Mouse (Mus musculus) brain, embryonic 18.5 days (tissue): Measurements from ENCODE around the gene Ppwd1.
A peak's percentile ranks its signal among the peaks of the same experiment; 100 is the strongest.
"Not testable (repeated sequence)": the region's sequence is repeated elsewhere in the genome, so short reads cannot be mapped to it uniquely, and the experiment has no call there.

Experiments used
- DNase-seq: peaks from one replicate; pipeline ENCODE4 v3.0.0-alpha.2; 2012; ENCODE audit warnings: low read depth, low spot score

The Ppwd1 gene

DNA sequence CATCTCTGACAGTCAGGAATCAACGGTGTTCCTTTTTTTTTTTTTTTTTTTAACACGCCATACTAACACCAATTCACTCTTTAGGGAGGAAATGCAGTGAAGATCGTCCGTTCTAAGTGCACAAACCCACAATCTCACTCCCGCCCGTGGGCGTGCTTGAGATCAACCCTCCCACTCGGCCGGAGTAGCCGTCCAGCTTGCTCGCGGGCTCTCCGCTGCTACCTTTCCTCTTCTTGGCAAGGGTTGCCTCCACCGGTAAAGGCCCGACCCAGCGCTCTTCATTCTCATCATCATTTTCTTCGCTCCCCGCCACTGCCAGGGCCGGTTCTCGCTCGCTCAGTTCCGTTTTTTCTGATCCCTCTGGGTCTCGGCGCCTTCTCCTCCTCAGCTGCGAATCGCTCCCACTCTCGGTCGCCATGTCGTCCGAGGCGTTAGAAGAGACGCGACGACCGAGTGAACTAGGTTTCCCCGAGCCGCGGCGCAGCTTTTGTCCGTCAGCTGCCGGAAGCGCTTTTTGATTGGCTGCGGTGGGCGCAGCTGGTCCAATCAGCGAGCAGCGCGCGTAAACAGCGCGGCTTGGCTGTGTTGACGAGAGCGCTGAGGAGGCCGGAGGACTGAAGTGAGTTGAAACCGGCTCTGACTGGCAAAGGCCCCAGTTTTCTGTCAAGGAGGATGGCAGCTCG, at the start of gene Ppwd1, which contains the start of gene Cenpk:
Ppwd1 (minus strand) TSS at position 460 of the 683 bp plus-strand sequence.
Cenpk (plus strand) TSS at position 228 of the 683 bp plus-strand sequence.
- peak; percentile 93 for DNase-seq

DNA sequence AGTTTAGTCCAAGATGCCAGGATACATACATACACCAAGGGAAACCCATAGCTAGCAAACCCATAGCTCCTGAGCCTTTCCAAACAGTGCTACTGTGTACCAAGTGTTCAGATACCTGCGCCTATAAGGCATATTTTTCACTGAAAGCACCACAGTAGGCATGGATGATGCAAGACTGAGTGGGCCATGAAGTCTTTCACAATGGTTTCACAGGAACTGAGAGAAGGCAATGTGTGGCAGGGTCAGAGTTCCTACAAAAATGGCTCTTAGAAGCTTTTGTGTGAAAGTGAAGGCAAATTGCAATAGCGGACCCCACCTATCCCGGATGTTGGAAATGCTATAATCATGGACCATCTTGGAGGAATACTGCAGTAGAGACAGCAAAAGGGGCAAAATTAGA, 30.4 kb upstream of the Ppwd1 start:
- no peak for DNase-seq

DNA sequence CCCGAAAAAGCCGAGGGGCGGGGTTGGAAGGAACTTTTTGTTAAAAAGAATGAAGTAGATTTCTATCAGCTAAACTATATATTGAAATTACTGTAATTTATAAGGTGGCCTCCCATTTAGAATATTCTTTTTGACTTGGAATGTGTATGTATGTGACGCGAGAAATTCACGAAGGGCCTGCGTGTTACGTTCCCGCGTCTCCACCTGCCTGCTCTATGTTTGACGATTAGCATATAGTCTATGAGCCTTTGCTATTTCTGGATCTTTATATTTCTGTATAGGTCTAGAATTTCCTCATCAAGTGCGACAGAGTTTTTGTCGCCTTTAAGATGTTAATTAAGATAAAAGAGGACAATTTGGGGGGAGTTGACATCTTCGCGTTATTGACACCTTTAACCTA, 538 bp upstream of the Ppwd1 start:
- DNase-seq, result no peak

GRCm38 (mm10) chr13:104227478-104227877, 1.2 kb downstream of the Ppwd1 start:
- no peak for DNase-seq

DNA sequence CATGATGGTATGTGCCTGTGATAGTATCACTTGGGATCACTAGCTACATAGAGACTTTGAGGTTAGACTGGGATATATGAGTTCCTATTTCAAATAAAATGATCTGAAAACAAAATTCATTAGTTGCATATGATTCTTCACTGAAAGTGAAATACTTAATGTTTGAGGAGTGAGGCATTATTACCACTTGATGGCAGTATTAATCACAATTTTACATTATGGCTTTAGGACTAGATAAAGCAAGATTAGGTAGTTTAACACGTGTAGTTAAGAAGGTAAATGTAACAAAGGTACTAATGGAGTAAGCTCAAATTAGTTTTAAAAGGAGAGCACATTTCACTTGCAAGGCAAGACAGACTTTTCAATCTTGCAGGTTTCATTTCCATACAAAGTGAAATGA, 24.3 kb downstream of the Ppwd1 start:
- DNase-seq, result no peak

GRCm38 (mm10) chr13:104195891-104196290, 32.8 kb downstream of the Ppwd1 start:
- DNase-seq, result not testable (repeated sequence)

DNA sequence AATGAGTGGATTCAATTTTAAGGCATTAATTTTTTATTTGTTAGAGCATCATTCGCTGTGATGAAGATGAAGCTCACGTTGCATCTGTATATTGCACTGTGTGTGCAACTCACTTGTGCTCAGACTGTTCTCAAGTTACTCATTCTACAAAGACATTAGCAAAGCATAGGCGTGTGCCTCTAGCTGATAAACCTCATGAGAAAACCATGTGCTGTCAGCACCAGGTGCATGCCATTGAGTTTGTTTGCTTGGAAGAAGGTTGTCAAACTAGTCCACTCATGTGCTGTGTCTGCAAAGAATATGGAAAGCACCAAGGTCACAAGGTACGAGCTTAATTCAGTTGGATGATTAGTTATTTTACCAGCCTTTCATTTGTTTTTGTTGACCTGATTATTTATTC, 41.3 kb downstream of the Ppwd1 start:
- DNase-seq, result no peak

- no peak for DNase-seq
Observed at GRCm38 (mm10) chr13:104179176-104179888, 49.3 kb downstream of the Ppwd1 start.

DNA sequence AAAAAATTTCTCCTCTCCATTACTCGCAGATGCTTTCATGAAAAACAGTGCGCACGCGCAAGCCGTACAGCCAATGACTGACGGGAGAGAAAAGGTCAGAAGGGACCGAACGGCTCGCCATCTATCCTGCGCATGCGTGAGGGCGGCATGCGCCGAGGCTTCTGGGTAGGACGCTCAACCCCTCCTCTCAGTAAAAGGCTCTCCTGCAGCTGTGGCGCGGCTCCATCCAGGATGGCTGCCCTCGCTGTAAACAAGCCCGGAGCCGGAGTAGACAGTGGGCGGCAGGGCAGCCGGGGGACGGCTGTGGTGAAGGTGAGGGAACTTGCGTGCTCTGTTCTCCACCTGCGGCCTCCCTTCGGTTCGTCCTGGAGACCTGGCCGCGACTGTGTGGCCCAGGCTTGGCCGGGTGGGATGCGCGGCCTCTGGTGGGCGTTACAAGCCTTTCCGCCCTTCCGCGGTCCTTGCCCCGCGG, 50.0 kb downstream of the Ppwd1 start, which contains the start of gene Trim23:
Trim23 (plus strand) TSS at position 148 of the 472 bp plus-strand sequence.
- peak; percentile 96 for DNase-seq

DNA sequence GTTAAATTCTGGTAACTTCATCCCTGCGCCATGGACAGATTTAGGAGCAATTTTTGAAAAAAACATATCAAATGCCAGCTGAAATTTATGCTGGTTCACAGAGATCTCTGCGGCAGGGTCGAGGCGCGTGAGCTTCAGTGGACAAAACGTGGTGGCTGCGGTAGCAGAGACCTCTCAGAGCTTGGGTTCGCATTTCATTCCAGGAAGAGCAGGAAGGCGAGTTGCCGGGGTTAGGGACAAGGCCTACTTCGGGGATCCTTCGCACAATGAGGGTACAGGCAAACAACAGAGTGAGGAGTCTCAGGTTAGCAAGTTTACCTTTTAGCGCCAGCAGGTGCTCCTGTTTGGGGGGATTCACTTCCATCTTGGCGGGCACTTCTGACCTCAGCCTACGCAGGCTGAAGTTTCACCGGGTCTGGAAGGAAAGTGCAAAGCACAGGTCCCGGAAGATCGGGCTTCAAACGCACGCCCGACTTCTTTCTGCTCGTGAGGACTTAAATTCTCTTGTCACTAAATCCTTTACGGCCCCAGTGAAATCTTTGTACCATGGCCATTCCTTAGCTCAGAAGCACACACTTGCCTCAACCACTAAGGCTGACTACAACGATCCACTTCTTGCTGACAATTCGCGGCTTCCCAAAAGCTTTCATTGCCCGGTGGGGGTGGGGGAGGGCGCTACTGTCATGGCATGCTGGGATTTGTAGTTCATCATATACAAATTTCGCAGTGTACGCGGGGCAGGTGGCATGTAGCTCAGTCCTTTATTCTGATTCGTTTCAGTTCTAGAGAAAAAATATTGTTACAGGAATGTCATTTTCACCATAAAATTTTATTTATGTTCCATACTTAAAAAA, 50.6 kb downstream of the Ppwd1 start, which contains the start of gene Trappc13:
Trappc13 (minus strand) TSS at position 674 of the 854 bp plus-strand sequence.
- DNase-seq, result peak; percentile 84

GRCm38 (mm10) chr13:104176874-104177273, 51.8 kb downstream of the Ppwd1 start:
- DNase-seq, result no peak

- no peak for DNase-seq
Observed at GRCm38 (mm10) chr13:104172498-104172897, 56.1 kb downstream of the Ppwd1 start.

- no peak for DNase-seq
Observed at GRCm38 (mm10) chr13:104171711-104172110, 56.9 kb downstream of the Ppwd1 start.

DNA sequence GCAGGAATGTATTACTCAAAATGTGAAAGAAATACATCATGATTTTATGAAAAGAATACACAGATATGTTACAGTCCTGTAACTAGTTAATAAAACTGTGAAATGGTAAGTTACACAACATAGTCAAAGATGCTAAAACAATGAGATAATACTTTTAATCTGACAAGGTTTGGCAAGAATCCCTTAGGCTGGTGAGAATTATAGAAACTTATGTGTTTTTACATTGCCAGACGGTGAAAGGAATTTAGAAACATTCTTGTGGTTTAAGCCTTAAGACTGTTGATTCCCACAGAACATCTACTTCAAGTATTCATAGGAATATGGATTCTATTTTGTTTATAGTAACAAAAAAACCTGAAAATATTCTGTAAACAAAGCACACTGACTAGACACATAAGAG, 73.0 kb downstream of the Ppwd1 start:
- DNase-seq, result no peak
